ENCODE assay signal across 20 mouse cellular contexts in the genomic region with DNA sequence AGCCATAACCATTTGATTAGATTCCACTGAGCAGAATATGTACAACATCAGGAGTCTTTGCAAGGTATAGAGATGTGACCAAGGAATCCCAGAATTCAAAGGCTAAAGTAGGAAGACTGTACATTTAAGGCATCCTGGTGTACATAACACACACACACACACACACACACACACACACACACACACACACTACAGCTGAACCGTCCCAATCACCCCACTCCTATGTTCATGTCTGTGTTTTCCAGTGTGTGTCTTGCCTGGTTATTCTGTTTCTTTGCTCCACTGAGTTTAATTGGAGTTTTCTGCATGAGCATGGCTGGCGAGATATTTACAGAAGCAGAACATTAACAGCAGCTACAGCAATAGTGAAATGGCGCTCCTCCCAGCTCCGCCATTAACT.
DNase-seq lines count a peak whose midpoint lies in the region; ATAC-seq and TF ChIP-seq lines count a peak whose summit lies in the region.
"Had no signal": no experiment of that assay in that cellular context is flagged by ENCODE, and none has a peak within 500 bp of the region (broad histone marks: within the 10 kb centered on the region; RNA-seq: fewer than 3 reads in every experiment).

No protein-coding gene starts in this region.

- H3K4me1 ChIP-seq in kidney, embryonic 15.5 days, result no peaks in the 10 kb centered on the region
- no peaks in the 10 kb centered on the region for H3K4me1 ChIP-seq in kidney, adult 2 months (ENCODE audit: control insufficient read depth, insufficient read depth, low read length)
- H3K4me1 ChIP-seq in kidney, postnatal 0 days (replicated peaks; ENCODE audit: insufficient read depth, low read length), result no peaks in the 10 kb centered on the region
- H3K4me1 ChIP-seq in neural tube, embryonic 12.5 days, result no peaks in the 10 kb centered on the region
- no peaks in the 10 kb centered on the region for H3K4me1 ChIP-seq in neural tube, embryonic 15.5 days
- no peaks in the 10 kb centered on the region for H3K4me1 ChIP-seq in midbrain, embryonic 14.5 days (ENCODE audit: control insufficient read depth, insufficient read depth, low read length)
- H3K4me1 ChIP-seq: embryonic facial prominence, embryonic 10.5 days; embryonic facial prominence, embryonic 12.5 days; forebrain, embryonic 13.5 days; forebrain, embryonic 15.5 days had no signal

- no peak overlapping the region for H3K27ac ChIP-seq in kidney, embryonic 15.5 days
- no peak overlapping the region for H3K27ac ChIP-seq in kidney, adult 2 months (ENCODE audit: insufficient read depth, low read depth, low read length)
- H3K27ac ChIP-seq in kidney, postnatal 0 days, result no peak overlapping the region
- no peak overlapping the region for H3K27ac ChIP-seq in neural tube, embryonic 12.5 days
- H3K27ac ChIP-seq in neural tube, embryonic 15.5 days (replicated peaks), result no peak overlapping the region
- no peak overlapping the region for H3K27ac ChIP-seq in midbrain, embryonic 14.5 days (replicated peaks; ENCODE audit: low read depth, low read length)
- H3K27ac ChIP-seq: embryonic facial prominence, embryonic 10.5 days; embryonic facial prominence, embryonic 12.5 days; forebrain, embryonic 13.5 days; forebrain, embryonic 15.5 days had no signal

- ATAC-seq in kidney, embryonic 15.5 days (replicated peaks; ENCODE audit: low FRiP score), result 0 out of 2 replicates have a peak, but pooled peaks have one; percentile 54
- no peak for ATAC-seq in kidney, postnatal 0 days (replicated peaks; ENCODE audit: low FRiP score, low read depth)
- peak; percentile 50 for ATAC-seq in neural tube, embryonic 12.5 days (ENCODE audit: low FRiP score, low read depth)
- no peak for ATAC-seq in neural tube, embryonic 15.5 days (ENCODE audit: low FRiP score)
- ATAC-seq in midbrain, embryonic 14.5 days (ENCODE audit: low FRiP score, low TSS enrichment), result no peak
- ATAC-seq: forebrain, embryonic 13.5 days; forebrain, embryonic 15.5 days had no signal

- no peak for TF ChIP-seq CTCF in kidney, adult 2 months (conservative IDR thresholded peaks at IDR 0.05; ENCODE audit: insufficient read depth, insufficient read length, low read depth, low read length)
- TF ChIP-seq CTCF in kidney, postnatal 0 days (IDR thresholded peaks at IDR 0.05; ENCODE audit: low read depth), result no peak
- no peak for TF ChIP-seq CTCF in brain, embryonic 14.5 days (IDR thresholded peaks at IDR 0.05; ENCODE audit: borderline replicate concordance, extremely low read depth, insufficient read depth, insufficient read length)

- H3K9ac ChIP-seq in kidney, embryonic 15.5 days, result no peak overlapping the region
- no peak overlapping the region for H3K9ac ChIP-seq in kidney, postnatal 0 days (ENCODE audit: low read depth, low read length)
- H3K9ac ChIP-seq in neural tube, embryonic 12.5 days, result no peak overlapping the region
- H3K9ac ChIP-seq in neural tube, embryonic 15.5 days (replicated peaks), result no peak overlapping the region
- H3K9ac ChIP-seq in midbrain, embryonic 14.5 days (replicated peaks; ENCODE audit: low read length), result no peak overlapping the region
- H3K9ac ChIP-seq: embryonic facial prominence, embryonic 12.5 days; forebrain, embryonic 13.5 days; forebrain, embryonic 15.5 days had no signal

- TF ChIP-seq POLR2A in kidney, adult 2 months (IDR thresholded peaks at IDR 0.05; ENCODE audit: low read depth, low read length), result no peak
- no peak for TF ChIP-seq POLR2A in brain, embryonic 14.5 days (IDR thresholded peaks at IDR 0.05; ENCODE audit: borderline replicate concordance, extremely low read depth, insufficient read depth, insufficient read length, poor library complexity, severe bottlenecking)

- 64% methylated on average over 4 of the region's 4 CpGs for WGBS in kidney, embryonic 15.5 days
- 56% methylated on average over 4 of the region's 4 CpGs for WGBS in kidney, adult 2 months
- 64% methylated on average over 4 of the region's 4 CpGs for WGBS in kidney, postnatal 0 days
- 80% methylated on average over 4 of the region's 4 CpGs for WGBS in neural tube, embryonic 12.5 days
- WGBS in neural tube, embryonic 15.5 days, result 62% methylated on average over 4 of the region's 4 CpGs
- WGBS in midbrain, embryonic 14.5 days, result 85% methylated on average over 4 of the region's 4 CpGs

- H3K4me2 ChIP-seq in kidney, embryonic 15.5 days, result no peak overlapping the region
- no peak overlapping the region for H3K4me2 ChIP-seq in kidney, postnatal 0 days (ENCODE audit: low read length)
- no peak overlapping the region for H3K4me2 ChIP-seq in neural tube, embryonic 12.5 days (replicated peaks)
- no peak overlapping the region for H3K4me2 ChIP-seq in neural tube, embryonic 15.5 days
- no peak overlapping the region for H3K4me2 ChIP-seq in midbrain, embryonic 14.5 days (ENCODE audit: low read length)
- H3K4me2 ChIP-seq: embryonic facial prominence, embryonic 12.5 days; forebrain, embryonic 13.5 days; forebrain, embryonic 15.5 days had no signal

- no peak overlapping the region for H3K4me3 ChIP-seq in kidney, embryonic 15.5 days (replicated peaks)
- no peak overlapping the region for H3K4me3 ChIP-seq in kidney, adult 2 months (ENCODE audit: insufficient read depth, low read depth, low read length)
- H3K4me3 ChIP-seq in kidney, postnatal 0 days (replicated peaks; ENCODE audit: low read depth, low read length), result no peak overlapping the region
- no peak overlapping the region for H3K4me3 ChIP-seq in neural tube, embryonic 12.5 days
- no peak overlapping the region for H3K4me3 ChIP-seq in neural tube, embryonic 15.5 days (replicated peaks)
- no peak overlapping the region for H3K4me3 ChIP-seq in midbrain, embryonic 14.5 days (replicated peaks; ENCODE audit: low read depth, low read length)
- H3K4me3 ChIP-seq: embryonic facial prominence, embryonic 10.5 days; embryonic facial prominence, embryonic 12.5 days; forebrain, embryonic 13.5 days; forebrain, embryonic 15.5 days had no signal

- DNase-seq in kidney, adult 2 months, result no peak
- peak; percentile 23 for DNase-seq in kidney, postnatal 0 days (ENCODE audit: low spot score)
- DNase-seq in kidney, postnatal 36 days, result no peak
- peak; percentile 19 for DNase-seq in brain, embryonic 14.5 days (ENCODE audit: low read depth)
- DNase-seq in midbrain, embryonic 14.5 days, result no peak
- DNase-seq: adrenal gland, adult 2 months; adrenal gland, postnatal 10 days; adrenal gland, postnatal 25 days; cerebellum, adult 11-12 months; cerebellum, adult 2 months; cerebellum, adult 9-10 months; cerebellum, postnatal 10 days; cerebellum, postnatal 25 days had no signal

- no peaks in the 10 kb centered on the region for H3K36me3 ChIP-seq in kidney, embryonic 15.5 days
- H3K36me3 ChIP-seq in kidney, adult 2 months (ENCODE audit: control insufficient read depth, insufficient read depth, low read length), result no peaks in the 10 kb centered on the region
- H3K36me3 ChIP-seq in kidney, postnatal 0 days (ENCODE audit: insufficient read depth, low read length), result no peaks in the 10 kb centered on the region
- H3K36me3 ChIP-seq in neural tube, embryonic 12.5 days, result no peaks in the 10 kb centered on the region
- H3K36me3 ChIP-seq in neural tube, embryonic 15.5 days, result no peaks in the 10 kb centered on the region
- H3K36me3 ChIP-seq in midbrain, embryonic 14.5 days (ENCODE audit: control insufficient read depth, insufficient read depth, low read length), result no peaks in the 10 kb centered on the region
- H3K36me3 ChIP-seq: embryonic facial prominence, embryonic 10.5 days; embryonic facial prominence, embryonic 12.5 days; forebrain, embryonic 15.5 days had no signal

- H3K27me3 ChIP-seq in kidney, embryonic 15.5 days, result no peaks in the 10 kb centered on the region
- no peaks in the 10 kb centered on the region for H3K27me3 ChIP-seq in kidney, adult 2 months (replicated peaks; ENCODE audit: control insufficient read depth, insufficient read depth, low read length)
- H3K27me3 ChIP-seq in kidney, postnatal 0 days (ENCODE audit: insufficient read depth, low read length), result no peaks in the 10 kb centered on the region
- no peaks in the 10 kb centered on the region for H3K27me3 ChIP-seq in neural tube, embryonic 12.5 days (replicated peaks)
- H3K27me3 ChIP-seq in neural tube, embryonic 15.5 days (replicated peaks), result no peaks in the 10 kb centered on the region
- no peaks in the 10 kb centered on the region for H3K27me3 ChIP-seq in midbrain, embryonic 14.5 days (ENCODE audit: control insufficient read depth, insufficient read depth, low read length)
- H3K27me3 ChIP-seq: embryonic facial prominence, embryonic 12.5 days; forebrain, embryonic 13.5 days; forebrain, embryonic 15.5 days had no signal

- no peaks in the 10 kb centered on the region for H3K9me3 ChIP-seq in kidney, embryonic 15.5 days (replicated peaks)
- H3K9me3 ChIP-seq in kidney, postnatal 0 days (replicated peaks; ENCODE audit: low read length), result no peaks in the 10 kb centered on the region
- H3K9me3 ChIP-seq in neural tube, embryonic 12.5 days, result no peaks in the 10 kb centered on the region
- H3K9me3 ChIP-seq in neural tube, embryonic 15.5 days (replicated peaks), result no peaks in the 10 kb centered on the region
- no peaks in the 10 kb centered on the region for H3K9me3 ChIP-seq in midbrain, embryonic 14.5 days (ENCODE audit: control insufficient read depth, low read length)
- H3K9me3 ChIP-seq: embryonic facial prominence, embryonic 10.5 days; embryonic facial prominence, embryonic 12.5 days; forebrain, embryonic 13.5 days; forebrain, embryonic 15.5 days had no signal

Comparison
In these comparisons a context has a peak if more than half of its experiments do, and no peak if none do; other contexts are left out.
1. ATAC-seq: peak in kidney, embryonic 15.5 days (single experiment) and neural tube, embryonic 12.5 days (single experiment); none in kidney, postnatal 0 days (single experiment), neural tube, embryonic 15.5 days (single experiment) and midbrain, embryonic 14.5 days (single experiment).
2. DNase-seq: peak in kidney, postnatal 0 days (single experiment) and brain, embryonic 14.5 days (single experiment); none in kidney, adult 2 months (single experiment), kidney, postnatal 36 days (0 of 2) and midbrain, embryonic 14.5 days (single experiment).